Mouse (Mus musculus): ENCODE measurements at regions not wholly inside any gene's neighbourhood (a gene's known extent, or its start where the extent isn't known, plus 50 kb on each side); places are given as distances from the start of the nearest gene placed in this dataset.

DNA sequence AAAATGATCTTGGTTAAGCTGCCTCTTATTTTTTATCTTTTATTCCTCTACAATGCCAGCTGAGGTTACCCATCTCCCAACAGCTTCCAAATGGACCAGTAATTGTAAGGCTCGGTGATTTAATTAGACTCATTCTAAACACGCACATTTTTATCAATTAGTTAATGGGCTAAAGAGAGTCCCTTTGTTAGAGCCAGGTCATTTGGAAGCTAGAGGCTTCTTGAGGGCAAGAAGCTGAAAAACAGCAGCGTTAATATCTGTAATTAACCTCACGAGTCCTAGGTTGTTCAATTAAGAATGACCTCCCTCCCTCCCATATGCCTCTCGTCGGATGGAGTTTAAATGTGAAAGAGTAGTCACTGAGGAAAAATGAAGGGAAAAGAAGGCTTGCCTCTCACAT is 66.5 kb downstream of the Otx2 start:
- WGBS: 76% methylated on average over 6 of the region's 6 CpGs
- Histone ChIP-seq H3K27me3 (ENCODE audit: insufficient read depth, low read length) (no peaks in the 10 kb centered on the region), H3K27ac (ENCODE audit: low read length) (no peak overlapping the region), H3K9me3 (ENCODE audit: low read length) (no peaks in the 10 kb centered on the region), H3K9ac (replicated peaks; ENCODE audit: low read length) (no peak overlapping the region), H3K4me1 (ENCODE audit: insufficient read depth, low read length) (no peaks in the 10 kb centered on the region), H3K4me2 (replicated peaks; ENCODE audit: low read depth, low read length) (no peak overlapping the region), H3K36me3 (ENCODE audit: insufficient read depth, low read length) (no peaks in the 10 kb centered on the region), H3K4me3 (ENCODE audit: low read length) (no peak overlapping the region)
- ATAC-seq (ENCODE audit: low FRiP score, low TSS enrichment): no peak

DNA sequence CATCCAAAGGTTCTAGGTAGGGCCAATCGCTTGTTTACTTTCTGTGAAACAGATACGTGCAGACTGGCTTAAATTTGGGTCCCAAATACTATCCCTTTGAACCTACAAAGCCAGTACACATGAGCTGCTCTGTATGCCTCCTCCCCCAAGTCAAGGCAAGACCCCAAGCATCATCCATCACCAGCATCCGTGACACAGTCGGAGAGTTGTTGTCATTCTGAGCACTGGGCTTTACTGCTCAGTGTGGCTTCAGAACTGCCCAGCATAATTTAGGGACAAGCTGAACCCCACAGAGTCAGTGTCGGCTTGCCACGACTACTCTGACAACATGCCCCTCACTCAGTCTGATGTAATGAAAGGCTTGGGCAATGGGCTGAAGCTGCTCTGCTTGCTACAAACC is 70.1 kb downstream of the Otx2 start:
- H3K9me3 ChIP-seq (ENCODE audit: low read length): no peaks in the 10 kb centered on the region
- WGBS: 36% methylated on average over 6 of the region's 6 CpGs
- H3K4me2 ChIP-seq (replicated peaks; ENCODE audit: low read depth, low read length): no peak overlapping the region
- no peak overlapping the region for H3K9ac ChIP-seq (replicated peaks; ENCODE audit: low read length)
- H3K27ac ChIP-seq (ENCODE audit: low read length): no peak overlapping the region
- H3K36me3 ChIP-seq (ENCODE audit: insufficient read depth, low read length): no peaks in the 10 kb centered on the region
- no peaks in the 10 kb centered on the region for H3K4me1 ChIP-seq (ENCODE audit: insufficient read depth, low read length)
- H3K27me3 ChIP-seq (ENCODE audit: insufficient read depth, low read length): no peaks in the 10 kb centered on the region
- peak; percentile 73 for ATAC-seq (ENCODE audit: low FRiP score, low TSS enrichment)
- H3K4me3 ChIP-seq (ENCODE audit: low read length): no peak overlapping the region

DNA sequence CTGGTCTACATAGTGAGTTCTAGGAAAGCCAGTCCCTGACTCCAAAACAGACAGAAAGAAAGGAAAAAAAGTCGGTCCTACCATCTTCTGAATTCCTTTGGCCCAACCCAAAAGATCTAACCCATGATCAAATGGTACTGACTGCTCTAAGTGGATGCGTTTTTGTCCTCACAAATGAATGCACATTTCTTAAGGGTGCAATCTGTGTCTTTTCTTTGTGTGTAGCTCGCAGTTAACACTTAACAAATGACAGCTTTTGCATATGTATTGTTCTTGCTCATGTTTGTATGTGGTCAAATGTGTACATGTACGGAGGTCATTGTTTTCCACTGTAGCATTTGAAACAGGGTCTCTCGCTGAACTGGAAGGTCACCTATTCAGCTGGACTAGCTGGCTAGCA is 79.3 kb downstream of the Otx2 start:
- WGBS: 89% methylated on average over 5 of the region's 5 CpGs
- no peak overlapping the region for H3K4me3 ChIP-seq (ENCODE audit: low read length)
- H3K27me3 ChIP-seq (ENCODE audit: insufficient read depth, low read length): no peaks in the 10 kb centered on the region
- H3K36me3 ChIP-seq (ENCODE audit: insufficient read depth, low read length): no peaks in the 10 kb centered on the region
- H3K9me3 ChIP-seq (ENCODE audit: low read length): no peaks in the 10 kb centered on the region
- no peak overlapping the region for H3K4me2 ChIP-seq (replicated peaks; ENCODE audit: low read depth, low read length)
- H3K9ac ChIP-seq (replicated peaks; ENCODE audit: low read length): no peak overlapping the region
- H3K27ac ChIP-seq (ENCODE audit: low read length): no peak overlapping the region
- no peak for ATAC-seq (ENCODE audit: low FRiP score, low TSS enrichment)
- no peaks in the 10 kb centered on the region for H3K4me1 ChIP-seq (ENCODE audit: insufficient read depth, low read length)

DNA sequence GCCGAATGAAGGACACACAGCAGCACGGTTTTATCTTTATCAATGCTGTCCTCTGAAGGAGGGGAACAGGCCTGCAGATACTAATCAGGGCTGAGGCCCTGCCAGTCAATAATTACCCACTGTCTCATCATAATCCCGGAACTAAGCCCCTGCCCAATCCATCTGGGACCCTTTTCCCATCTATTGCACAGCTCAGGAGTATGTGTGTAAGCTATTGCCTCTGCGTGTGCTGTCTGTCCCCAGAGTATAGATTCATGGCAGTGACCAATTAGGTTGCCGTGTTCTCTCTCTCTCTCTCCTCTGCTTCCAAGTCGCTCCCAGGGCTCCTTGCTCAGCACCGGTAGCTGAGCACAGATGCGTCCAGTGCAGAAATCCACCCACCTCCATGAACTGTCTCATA is 80.3 kb downstream of the Otx2 start:
- 70% methylated on average over 8 of the region's 8 CpGs for WGBS
- H3K27me3 ChIP-seq (ENCODE audit: insufficient read depth, low read length): no peaks in the 10 kb centered on the region
- H3K4me1 ChIP-seq (ENCODE audit: insufficient read depth, low read length): no peaks in the 10 kb centered on the region
- H3K36me3 ChIP-seq (ENCODE audit: insufficient read depth, low read length): no peaks in the 10 kb centered on the region
- H3K4me3 ChIP-seq (ENCODE audit: low read length): no peak overlapping the region
- no peak overlapping the region for H3K9ac ChIP-seq (replicated peaks; ENCODE audit: low read length)
- no peak overlapping the region for H3K27ac ChIP-seq (ENCODE audit: low read length)
- ATAC-seq (ENCODE audit: low FRiP score, low TSS enrichment): no peak
- no peaks in the 10 kb centered on the region for H3K9me3 ChIP-seq (ENCODE audit: low read length)
- H3K4me2 ChIP-seq (replicated peaks; ENCODE audit: low read depth, low read length): no peak overlapping the region

DNA sequence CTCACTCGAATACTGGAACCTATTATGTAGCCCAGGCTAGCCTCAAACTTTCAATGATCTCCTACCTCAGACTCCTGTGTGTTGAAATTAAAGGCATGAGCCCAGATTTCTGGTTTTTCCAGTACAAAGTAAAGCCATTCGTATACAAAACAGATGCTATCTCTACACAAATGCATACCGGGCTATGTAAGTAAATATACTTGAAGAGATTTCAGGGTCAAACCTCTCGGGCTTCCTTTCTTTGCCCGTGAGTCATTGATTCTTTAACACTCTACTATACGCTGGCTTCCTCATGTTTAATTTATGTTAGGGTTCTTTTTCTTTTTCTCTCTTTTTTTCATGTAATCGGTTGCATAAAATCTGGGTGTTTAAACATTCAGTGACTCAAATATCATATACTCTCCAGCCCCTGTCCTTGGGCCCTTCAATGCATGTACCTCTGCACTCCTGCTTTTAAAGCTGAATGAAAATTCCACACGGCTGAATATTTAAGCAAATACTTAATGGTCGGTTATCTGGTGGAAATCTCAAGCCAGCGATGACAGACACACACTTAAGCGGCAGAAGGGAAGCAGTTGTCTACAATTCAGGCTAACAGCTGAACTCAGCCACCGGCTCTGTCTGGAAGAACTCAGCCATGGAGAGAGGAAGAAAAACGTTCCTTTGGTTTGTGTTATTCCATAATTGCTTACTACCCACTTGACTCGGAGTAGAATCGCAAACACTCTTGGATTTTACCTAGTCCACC is 82.0 kb downstream of the Otx2 start:
- no peak for ATAC-seq (ENCODE audit: low FRiP score, low TSS enrichment)
- H3K4me1 ChIP-seq (ENCODE audit: insufficient read depth, low read length): no peaks in the 10 kb centered on the region
- no peak overlapping the region for H3K27ac ChIP-seq (ENCODE audit: low read length)
- 68% methylated on average over 15 of the region's 15 CpGs for WGBS
- no peaks in the 10 kb centered on the region for H3K27me3 ChIP-seq (ENCODE audit: insufficient read depth, low read length)
- no peaks in the 10 kb centered on the region for H3K36me3 ChIP-seq (ENCODE audit: insufficient read depth, low read length)
- H3K9ac ChIP-seq (replicated peaks; ENCODE audit: low read length): no peak overlapping the region
- H3K9me3 ChIP-seq (ENCODE audit: low read length): no peaks in the 10 kb centered on the region
- H3K4me2 ChIP-seq (replicated peaks; ENCODE audit: low read depth, low read length): no peak overlapping the region
- no peak overlapping the region for H3K4me3 ChIP-seq (ENCODE audit: low read length)

DNA sequence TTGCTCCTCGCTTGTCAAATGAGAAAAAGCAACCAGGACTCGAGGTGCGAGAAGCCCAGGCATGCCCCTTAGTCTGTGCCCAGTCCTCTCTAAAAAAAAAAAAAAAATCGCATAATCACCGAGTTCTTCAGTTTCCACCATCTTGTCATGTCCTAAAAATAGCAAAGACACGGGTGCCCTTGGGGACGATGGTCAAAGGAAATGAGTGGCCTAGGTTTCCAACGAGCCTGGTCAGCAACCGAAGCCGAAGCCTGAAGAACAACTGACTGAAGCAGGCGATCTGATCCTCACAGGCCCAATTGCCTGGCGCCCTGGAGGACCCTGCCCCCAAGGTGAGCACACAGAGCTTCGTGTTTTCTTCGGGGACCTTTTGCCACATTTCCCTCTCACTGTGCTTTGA is 83.2 kb downstream of the Otx2 start:
- Histone ChIP-seq H3K9me3 (ENCODE audit: low read length) (no peaks in the 10 kb centered on the region), H3K27ac (ENCODE audit: low read length) (no peak overlapping the region), H3K9ac (replicated peaks; ENCODE audit: low read length) (no peak overlapping the region), H3K27me3 (ENCODE audit: insufficient read depth, low read length) (no peaks in the 10 kb centered on the region), H3K4me1 (ENCODE audit: insufficient read depth, low read length) (no peaks in the 10 kb centered on the region), H3K36me3 (ENCODE audit: insufficient read depth, low read length) (no peaks in the 10 kb centered on the region), H3K4me3 (ENCODE audit: low read length) (no peak overlapping the region), H3K4me2 (replicated peaks; ENCODE audit: low read depth, low read length) (no peak overlapping the region)
- 51% methylated on average over 14 of the region's 14 CpGs for WGBS
- no peak for ATAC-seq (ENCODE audit: low FRiP score, low TSS enrichment)

DNA sequence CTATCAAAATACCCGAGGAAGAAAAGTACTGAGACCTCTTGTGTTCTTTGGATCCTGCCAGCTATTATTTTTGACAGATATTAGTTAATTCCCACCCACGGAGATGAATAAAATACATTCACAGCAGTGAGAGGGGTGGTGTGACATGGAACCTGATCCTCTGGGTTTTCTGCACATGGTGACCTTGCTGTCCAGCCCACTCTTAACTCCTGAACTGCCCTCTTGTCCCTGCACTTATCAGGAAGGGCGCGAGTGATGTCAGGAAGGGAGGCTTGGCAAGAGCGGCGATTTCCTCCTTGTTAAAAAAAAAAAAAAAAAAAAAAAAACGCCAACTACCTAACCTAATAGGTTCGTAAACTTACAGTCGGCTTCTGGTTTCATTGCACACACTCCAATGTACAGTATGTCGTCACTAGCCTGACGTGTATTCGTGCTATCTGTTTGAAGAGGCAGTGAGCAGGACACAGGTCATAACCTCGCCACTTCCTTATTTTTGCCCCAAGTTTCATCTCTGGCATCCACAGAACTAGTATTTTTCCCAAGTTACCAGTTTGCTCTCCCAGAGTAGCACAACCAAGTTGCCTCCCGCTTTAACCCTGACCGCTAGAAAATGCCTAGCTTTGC is 83.8 kb downstream of the Otx2 start:
- WGBS: 30% methylated on average over 15 of the region's 15 CpGs
- H3K4me3 ChIP-seq (ENCODE audit: low read length): no peak overlapping the region
- H3K9me3 ChIP-seq (ENCODE audit: low read length): no peaks in the 10 kb centered on the region

DNA sequence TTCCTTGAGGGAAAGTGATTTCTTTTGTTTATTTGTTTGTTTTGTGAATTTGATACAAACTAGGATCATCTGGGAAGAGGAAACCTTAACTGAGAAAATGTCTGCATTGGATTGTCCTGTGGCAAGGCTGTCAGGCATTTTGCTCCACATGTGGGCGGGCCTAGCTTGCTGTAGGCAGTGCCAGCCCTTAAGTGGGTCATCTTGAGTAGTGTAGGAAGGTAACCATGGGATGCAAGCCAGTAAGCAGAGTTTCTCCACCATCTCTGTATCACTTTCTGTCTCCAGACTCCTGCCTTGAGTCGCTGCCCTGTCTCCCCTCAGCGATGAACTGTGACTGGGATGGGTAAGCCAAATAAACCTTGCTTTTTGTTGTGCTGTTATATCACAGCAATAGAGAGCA is 87.8 kb downstream of the Otx2 start:
- H3K4me3 ChIP-seq (ENCODE audit: low read length): no peak overlapping the region

More for the DNA sequence above, 83.8 kb downstream of the Otx2 start:
- Histone ChIP-seq H3K9ac (replicated peaks; ENCODE audit: low read length) (no peak overlapping the region), H3K27ac (ENCODE audit: low read length) (no peak overlapping the region), H3K4me2 (replicated peaks; ENCODE audit: low read depth, low read length) (peak overlapping the region; percentile 31), H3K36me3 (ENCODE audit: insufficient read depth, low read length) (no peaks in the 10 kb centered on the region), H3K4me1 (ENCODE audit: insufficient read depth, low read length) (no peaks in the 10 kb centered on the region), H3K27me3 (ENCODE audit: insufficient read depth, low read length) (no peaks in the 10 kb centered on the region)
- ATAC-seq (ENCODE audit: low FRiP score, low TSS enrichment): no peak

DNA sequence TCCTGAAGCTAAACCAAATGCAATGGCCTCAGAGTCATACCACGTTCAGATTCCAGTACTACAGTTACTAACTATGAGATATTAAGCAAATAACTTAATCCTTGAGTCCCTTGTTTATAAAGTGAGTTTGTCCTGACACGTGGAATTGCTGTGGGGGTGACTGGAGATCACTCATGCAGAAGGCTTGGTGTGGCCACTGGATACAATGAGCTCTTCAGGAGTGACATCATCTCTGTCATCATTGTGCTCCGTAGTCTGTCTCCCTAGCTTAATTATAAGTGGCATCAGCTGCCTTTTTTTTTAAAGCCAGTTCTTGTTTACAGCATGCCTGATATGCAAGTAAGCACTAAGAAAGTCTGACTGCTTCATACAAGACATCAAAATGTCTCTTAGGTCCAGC is 89.0 kb downstream of the Otx2 start:
- no peak for ATAC-seq (ENCODE audit: low FRiP score, low TSS enrichment)
- H3K4me2 ChIP-seq (replicated peaks; ENCODE audit: low read depth, low read length): no peak overlapping the region
- H3K9me3 ChIP-seq (ENCODE audit: low read length): no peaks in the 10 kb centered on the region
- H3K4me3 ChIP-seq (ENCODE audit: low read length): no peak overlapping the region
- H3K27ac ChIP-seq (ENCODE audit: low read length): no peak overlapping the region
- no peak overlapping the region for H3K9ac ChIP-seq (replicated peaks; ENCODE audit: low read length)
- WGBS: 67% methylated on average over 3 of the region's 3 CpGs
- no peaks in the 10 kb centered on the region for H3K4me1 ChIP-seq (ENCODE audit: insufficient read depth, low read length)
- H3K27me3 ChIP-seq (ENCODE audit: insufficient read depth, low read length): no peaks in the 10 kb centered on the region
- no peaks in the 10 kb centered on the region for H3K36me3 ChIP-seq (ENCODE audit: insufficient read depth, low read length)

More for the DNA sequence above, 87.8 kb downstream of the Otx2 start:
- Histone ChIP-seq H3K4me1 (ENCODE audit: insufficient read depth, low read length) (no peaks in the 10 kb centered on the region), H3K9me3 (ENCODE audit: low read length) (no peaks in the 10 kb centered on the region), H3K36me3 (ENCODE audit: insufficient read depth, low read length) (no peaks in the 10 kb centered on the region), H3K27me3 (ENCODE audit: insufficient read depth, low read length) (no peaks in the 10 kb centered on the region), H3K9ac (replicated peaks; ENCODE audit: low read length) (no peak overlapping the region), H3K27ac (ENCODE audit: low read length) (no peak overlapping the region), H3K4me2 (replicated peaks; ENCODE audit: low read depth, low read length) (no peak overlapping the region)
- 89% methylated on average over 3 of the region's 3 CpGs for WGBS
- ATAC-seq (ENCODE audit: low FRiP score, low TSS enrichment): no peak

DNA sequence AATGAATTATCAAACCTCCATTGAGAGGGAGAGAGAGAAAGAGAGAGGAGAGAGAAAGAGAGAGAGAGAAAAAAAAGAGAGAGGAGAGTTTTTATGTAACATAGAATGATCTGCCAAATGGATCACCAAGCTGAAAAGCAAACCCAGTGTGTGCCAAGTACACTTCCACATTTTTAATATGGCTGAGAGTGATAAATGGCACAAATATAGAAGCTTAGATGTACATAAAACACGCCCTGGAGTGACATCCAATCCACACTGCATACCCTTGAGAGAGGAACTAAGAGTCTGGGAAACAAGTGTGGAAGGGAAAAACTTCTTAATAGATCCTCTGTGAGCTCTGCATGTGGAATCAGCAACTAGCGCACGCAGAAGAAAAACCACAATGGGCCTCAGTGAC is 90.1 kb downstream of the Otx2 start:
- no peak for ATAC-seq (ENCODE audit: low FRiP score, low TSS enrichment)
- H3K27ac ChIP-seq (ENCODE audit: low read length): no peak overlapping the region

More for the DNA sequence above, 90.1 kb downstream of the Otx2 start:
- Histone ChIP-seq H3K9me3 (ENCODE audit: low read length) (no peaks in the 10 kb centered on the region), H3K4me3 (ENCODE audit: low read length) (no peak overlapping the region), H3K4me1 (ENCODE audit: insufficient read depth, low read length) (no peaks in the 10 kb centered on the region), H3K9ac (replicated peaks; ENCODE audit: low read length) (no peak overlapping the region), H3K4me2 (replicated peaks; ENCODE audit: low read depth, low read length) (no peak overlapping the region), H3K36me3 (ENCODE audit: insufficient read depth, low read length) (no peaks in the 10 kb centered on the region), H3K27me3 (ENCODE audit: insufficient read depth, low read length) (no peaks in the 10 kb centered on the region)
- WGBS: 90% methylated on average over 3 of the region's 3 CpGs
